Mouse (Mus musculus) cortical plate, adult 2 months (tissue): Measurements from ENCODE around the gene Nudt4.

Source experiments
- CTCF ChIP-seq: fragments of 200-500 bp; IDR thresholded peaks from 2 replicates; pipeline ENCODE4 v1.5.1; 2011; ENCODE audit warnings: mild to moderate bottlenecking, control low read depth, low read length; ENCODE audit not compliant: insufficient read depth; ENCODE audit errors: extremely low read depth
- POLR2A ChIP-seq: fragments of 200-500 bp; IDR thresholded peaks from 2 replicates; pipeline ENCODE4 v1.6.1; 2011; ENCODE audit warnings: mild to moderate bottlenecking, low read length, control low read depth; ENCODE audit not compliant: insufficient read depth; ENCODE audit errors: extremely low read depth

- TF ChIP-seq POLR2A: no peak
- no peak for TF ChIP-seq CTCF
These were observed 26.2 kb upstream of the Nudt4 start for GRCm38 (mm10) chr10:95590196-95590595.
